Mouse (Mus musculus): Measurements from ENCODE around the gene Dnaic1. TPM values are rescaled to one million over a fixed set of nuclear protein-coding genes. Genes with fewer than 3 reads are reported as not detected.

Dnaic1 gene
- polyA plus RNA-seq, 1 experiment from 2014 or later = 1.5 TPM

DNA sequence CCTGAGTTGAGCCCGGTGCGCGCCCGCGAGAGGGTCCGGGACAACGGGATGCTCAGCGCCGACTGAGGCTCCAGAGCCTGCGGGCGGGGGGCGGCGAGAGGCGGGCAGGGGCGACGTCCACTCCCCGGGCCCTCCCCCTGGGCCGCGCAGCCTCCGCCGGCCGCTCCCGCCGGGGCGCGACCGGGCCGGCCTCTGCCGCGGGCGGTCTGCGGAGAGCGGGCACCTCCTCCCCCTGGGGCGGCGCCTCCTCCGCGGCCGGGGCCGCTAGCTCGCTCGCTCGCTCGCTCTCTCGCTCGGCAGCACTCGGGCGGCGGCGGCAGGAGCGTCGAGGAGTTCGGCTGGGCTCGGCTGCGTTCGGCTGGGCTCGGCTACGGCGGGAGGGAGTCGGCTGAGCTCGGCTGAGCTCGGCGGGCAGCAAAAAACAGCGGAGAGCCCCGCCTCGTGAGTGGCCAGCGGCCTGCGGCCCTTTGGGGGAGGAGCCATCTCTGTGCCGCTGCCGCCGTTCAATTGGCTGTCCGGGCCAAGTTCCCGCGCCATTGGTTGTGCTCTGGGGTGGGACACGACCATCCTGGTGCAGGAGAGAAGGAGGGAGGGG, 70.4 kb downstream of the Dnaic1 start, which contains the start of gene Enho:
Gene Enho, minus strand, starts transcription at position 412 of the 595 bp plus-strand sequence.
- under 1% methylated on average over 71 of the region's 74 CpGs for WGBS
- Histone ChIP-seq H3K36me3 (replicated peaks) (peaks cover 19% of the 10 kb centered on the region), H3K27me3 (ENCODE audit: poor library complexity, severe bottlenecking) (peaks cover 33% of the 10 kb centered on the region), H3K4me3 (peak within 1 kb of the TSS; percentile 81), H3K27ac (peak within 1 kb of the TSS; percentile 96), H3K9me3 (no peaks in the 10 kb centered on the region), H3K4me1 (peaks cover 53% of the 10 kb centered on the region)
- DNase-seq (ENCODE audit: extremely low spot score, low spot score) = peak; percentile 96

DNA sequence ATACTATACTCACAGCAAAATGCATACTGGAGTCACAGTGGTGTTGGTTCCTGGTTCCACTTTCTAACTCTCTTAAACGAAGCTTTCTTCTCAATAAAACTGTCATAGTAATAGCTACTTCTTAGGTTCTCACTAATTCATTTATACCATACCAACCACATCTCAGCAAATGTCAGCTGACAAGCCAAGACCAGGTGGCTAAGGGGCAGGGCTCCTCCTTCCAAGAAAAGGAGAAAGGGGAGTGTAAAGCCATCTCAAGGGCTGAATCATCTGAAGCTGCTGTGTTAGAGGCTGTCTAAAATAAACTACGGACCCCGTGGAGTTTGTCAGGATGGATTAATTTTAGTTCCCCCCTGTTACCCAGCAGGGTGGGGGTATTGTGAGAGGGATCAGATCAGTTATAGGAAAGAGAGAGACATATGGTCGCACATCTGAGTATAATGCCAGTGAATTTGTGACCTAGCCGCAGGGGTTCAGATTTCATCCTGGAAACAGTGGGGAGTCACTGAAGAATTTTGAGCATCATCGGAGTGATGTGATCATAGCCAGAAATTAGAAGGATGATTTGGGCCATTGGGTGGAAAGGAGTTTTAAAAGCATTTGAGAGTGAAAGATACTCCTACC, 71.7 kb downstream of the Dnaic1 start:
- H3K27ac ChIP-seq = no peak overlapping the region
- WGBS = 90% methylated on average over 6 of the region's 6 CpGs
- peaks cover 19% of the 10 kb centered on the region for H3K36me3 ChIP-seq (replicated peaks)
- no peak for DNase-seq (ENCODE audit: extremely low spot score, low spot score)
- peaks cover 40% of the 10 kb centered on the region for H3K4me1 ChIP-seq
- peaks cover 32% of the 10 kb centered on the region for H3K27me3 ChIP-seq (ENCODE audit: poor library complexity, severe bottlenecking)
- no peak overlapping the region for H3K4me3 ChIP-seq
- no peaks in the 10 kb centered on the region for H3K9me3 ChIP-seq

DNA sequence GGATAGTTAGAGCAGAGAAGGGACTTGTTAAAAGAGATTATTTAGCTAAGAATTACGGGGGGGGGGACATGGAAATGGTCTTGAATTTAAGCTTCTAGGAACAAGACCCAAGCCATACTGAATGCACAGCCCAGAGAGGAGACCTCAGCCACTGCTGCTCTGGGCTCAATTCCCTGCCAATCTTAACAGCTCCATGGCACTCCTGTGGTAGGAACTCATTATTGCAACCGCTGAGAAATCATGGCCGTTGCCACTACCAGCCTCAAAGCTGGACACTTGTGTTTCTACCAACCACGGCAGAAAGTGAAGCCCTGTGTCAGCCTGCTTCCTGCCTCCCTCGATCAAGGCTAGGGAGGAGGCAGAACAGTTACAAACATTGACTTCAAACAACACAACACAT, 75.9 kb downstream of the Dnaic1 start:
- 40% methylated on average over 5 of the region's 5 CpGs for WGBS
- no peak overlapping the region for H3K4me3 ChIP-seq
- peaks cover 25% of the 10 kb centered on the region for H3K4me1 ChIP-seq
- H3K9me3 ChIP-seq = no peaks in the 10 kb centered on the region
- no peak for DNase-seq (ENCODE audit: extremely low spot score, low spot score)
- H3K27ac ChIP-seq = no peak overlapping the region
- H3K27me3 ChIP-seq (ENCODE audit: poor library complexity, severe bottlenecking) = no peaks in the 10 kb centered on the region
- no peaks in the 10 kb centered on the region for H3K36me3 ChIP-seq (replicated peaks)

- peak overlapping the region; percentile 74 for H3K27ac ChIP-seq
- no peak for DNase-seq (ENCODE audit: extremely low spot score, low spot score)
- no peaks in the 10 kb centered on the region for H3K9me3 ChIP-seq
- H3K4me1 ChIP-seq = peaks cover 27% of the 10 kb centered on the region
- no peaks in the 10 kb centered on the region for H3K36me3 ChIP-seq (replicated peaks)
- no peak overlapping the region for H3K4me3 ChIP-seq
- H3K27me3 ChIP-seq (ENCODE audit: poor library complexity, severe bottlenecking) = no peaks in the 10 kb centered on the region; the same call in 1 of the 2 replicates
- WGBS = 17% methylated on average over 4 of the region's 4 CpGs
Measured at GRCm38 (mm10) chr4:41648157-41648556, 78.6 kb downstream of the Dnaic1 start.

DNA sequence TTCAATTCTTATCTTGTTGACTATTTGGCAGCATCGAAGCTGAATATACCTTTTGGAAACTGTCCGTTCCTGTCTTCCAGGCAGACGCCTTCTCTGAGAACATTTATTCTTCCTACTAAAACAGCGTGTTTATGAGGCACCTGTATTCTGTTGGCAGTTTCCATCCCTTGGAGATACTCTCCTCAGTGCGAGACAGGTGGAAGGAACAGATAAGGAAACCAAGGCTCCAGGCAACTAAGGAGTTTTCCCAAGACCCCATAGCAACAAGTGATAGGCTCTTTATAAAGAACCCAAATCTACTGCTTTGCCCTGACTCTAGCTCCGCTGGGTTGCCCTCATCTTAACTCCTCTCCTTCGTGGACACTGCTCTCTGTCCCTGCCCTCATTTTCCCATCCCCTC, 79.1 kb downstream of the Dnaic1 start:
- H3K36me3 ChIP-seq (replicated peaks) = no peaks in the 10 kb centered on the region
- peaks cover 31% of the 10 kb centered on the region for H3K4me1 ChIP-seq
- peak overlapping the region; percentile 74 for H3K27ac ChIP-seq
- no peak for DNase-seq (ENCODE audit: extremely low spot score, low spot score)
- WGBS = 70% methylated on average over 7 of the region's 7 CpGs
- no peaks in the 10 kb centered on the region for H3K9me3 ChIP-seq
- H3K4me3 ChIP-seq = no peak overlapping the region
- no peaks in the 10 kb centered on the region; the same call in 1 of the 2 replicates for H3K27me3 ChIP-seq (ENCODE audit: poor library complexity, severe bottlenecking)

DNA sequence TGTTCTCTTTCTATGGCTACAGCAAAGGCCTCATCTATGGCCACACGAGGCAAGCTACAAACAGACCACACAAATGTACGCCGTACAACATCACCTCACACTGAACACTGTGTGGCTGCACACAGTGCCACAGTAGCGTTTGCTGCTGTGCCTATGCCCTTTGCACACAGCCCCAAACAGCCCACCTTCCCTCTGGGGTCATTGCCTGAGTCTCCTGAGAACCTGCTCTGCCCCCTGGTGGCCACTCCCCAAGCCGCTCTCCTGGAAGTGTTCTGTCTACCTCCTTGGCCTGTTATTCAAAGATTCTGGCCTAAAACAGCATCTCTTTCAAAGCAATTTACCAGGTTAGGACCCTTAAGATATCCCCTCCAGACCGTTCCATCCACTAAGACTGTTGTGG, 83.7 kb downstream of the Dnaic1 start:
- Histone ChIP-seq H3K9me3 (no peaks in the 10 kb centered on the region), H3K4me1 (peaks cover 56% of the 10 kb centered on the region), H3K27ac (0 out of 2 replicates have a peak overlapping the region, but pooled peaks have one; percentile 9), H3K27me3 (ENCODE audit: poor library complexity, severe bottlenecking) (peaks cover 17% of the 10 kb centered on the region), H3K36me3 (replicated peaks) (peaks cover 25% of the 10 kb centered on the region), H3K4me3 (no peak overlapping the region)
- WGBS = 42% methylated on average over 6 of the region's 6 CpGs
- peak; percentile 82 for DNase-seq (ENCODE audit: extremely low spot score, low spot score)

- Histone ChIP-seq H3K4me3 (no peak overlapping the region), H3K4me1 (peaks cover 56% of the 10 kb centered on the region), H3K9me3 (no peaks in the 10 kb centered on the region), H3K27me3 (ENCODE audit: poor library complexity, severe bottlenecking) (peaks cover 21% of the 10 kb centered on the region), H3K36me3 (replicated peaks) (peaks cover 30% of the 10 kb centered on the region), H3K27ac (no peak overlapping the region)
- 69% methylated on average over 6 of the region's 6 CpGs for WGBS
- DNase-seq (ENCODE audit: extremely low spot score, low spot score) = no peak
Measured at GRCm38 (mm10) chr4:41653730-41654129, 84.2 kb downstream of the Dnaic1 start.

DNA sequence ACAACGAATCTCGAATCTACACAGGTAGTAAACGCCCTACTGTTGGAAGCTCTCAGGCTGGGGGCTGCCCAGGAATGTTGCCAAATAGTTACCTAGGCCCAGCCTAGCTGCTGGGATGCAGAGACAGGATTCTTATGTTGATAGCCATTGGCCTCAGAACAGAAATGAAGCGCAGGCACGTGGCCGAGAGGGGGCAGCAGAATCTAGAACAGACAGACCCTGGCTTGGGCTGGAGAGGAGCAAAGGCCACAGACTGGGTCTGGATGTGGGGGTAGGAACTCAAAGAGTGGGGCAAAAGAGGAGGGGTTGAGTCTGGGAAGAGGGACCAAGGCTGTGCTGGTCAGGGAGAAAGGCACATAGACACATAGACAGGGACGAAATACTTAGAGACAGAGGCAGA, 84.6 kb downstream of the Dnaic1 start:
- WGBS = 12% methylated on average over 7 of the region's 7 CpGs
- H3K4me3 ChIP-seq = no peak overlapping the region
- no peaks in the 10 kb centered on the region for H3K9me3 ChIP-seq
- peaks cover 35% of the 10 kb centered on the region for H3K36me3 ChIP-seq (replicated peaks)
- H3K4me1 ChIP-seq = peaks cover 57% of the 10 kb centered on the region
- DNase-seq (ENCODE audit: extremely low spot score, low spot score) = peak; percentile 71
- peak overlapping the region; percentile 58 for H3K27ac ChIP-seq
- H3K27me3 ChIP-seq (ENCODE audit: poor library complexity, severe bottlenecking) = peaks cover 25% of the 10 kb centered on the region

GRCm38 (mm10) chr4:41655525-41655924, 86.0 kb downstream of the Dnaic1 start:
- peaks cover 70% of the 10 kb centered on the region for H3K4me1 ChIP-seq
- H3K36me3 ChIP-seq (replicated peaks) = peaks cover 48% of the 10 kb centered on the region
- no peaks in the 10 kb centered on the region for H3K9me3 ChIP-seq
- WGBS = 76% methylated on average over 2 of the region's 2 CpGs
- H3K27me3 ChIP-seq (ENCODE audit: poor library complexity, severe bottlenecking) = peaks cover 38% of the 10 kb centered on the region
- H3K4me3 ChIP-seq = no peak overlapping the region
- 0 out of 2 replicates have a peak overlapping the region, but pooled peaks have one; percentile 58 for H3K27ac ChIP-seq
- no peak for DNase-seq (ENCODE audit: extremely low spot score, low spot score)

- DNase-seq (ENCODE audit: extremely low spot score, low spot score) = no peak
- 11% methylated on average over 25 of the region's 25 CpGs for WGBS
- Histone ChIP-seq H3K9me3 (no peaks in the 10 kb centered on the region), H3K27ac (peak overlapping the region; percentile 37), H3K36me3 (replicated peaks) (peaks cover 80% of the 10 kb centered on the region), H3K27me3 (ENCODE audit: poor library complexity, severe bottlenecking) (peaks cover 58% of the 10 kb centered on the region), H3K4me3 (peak overlapping the region; percentile 2; the same call in 1 of the 2 replicates), H3K4me1 (peaks cover 91% of the 10 kb centered on the region)
Measured at GRCm38 (mm10) chr4:41658566-41659384, 89.2 kb downstream of the Dnaic1 start.

DNA sequence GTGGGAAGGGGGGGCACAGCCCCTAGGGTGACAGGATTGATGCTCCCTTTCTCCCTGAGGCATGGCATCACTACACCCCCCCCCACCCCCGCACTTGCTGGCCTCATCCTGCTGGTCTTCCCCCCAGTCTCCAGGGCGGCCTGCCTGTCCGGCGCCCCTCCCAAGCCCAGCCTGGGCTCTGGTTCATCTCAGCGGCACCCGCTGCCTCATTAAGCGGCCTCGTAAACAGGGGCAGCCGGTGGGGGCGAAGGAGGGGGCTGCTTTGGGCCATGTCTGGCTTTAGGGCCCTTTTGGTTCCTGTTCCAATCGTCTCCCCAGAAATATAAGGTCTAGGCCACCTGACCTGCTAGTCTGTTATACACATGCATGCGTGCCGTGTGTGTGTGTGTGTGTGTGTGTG, 90.0 kb downstream of the Dnaic1 start:
- Histone ChIP-seq H3K4me3 (no peak overlapping the region), H3K36me3 (replicated peaks) (peaks cover 88% of the 10 kb centered on the region), H3K4me1 (peaks cover 91% of the 10 kb centered on the region), H3K27me3 (ENCODE audit: poor library complexity, severe bottlenecking) (peaks cover 63% of the 10 kb centered on the region), H3K9me3 (no peaks in the 10 kb centered on the region), H3K27ac (peak overlapping the region; percentile 44; the same call in 1 of the 2 replicates)
- DNase-seq (ENCODE audit: extremely low spot score, low spot score) = no peak
- 58% methylated on average over 13 of the region's 13 CpGs for WGBS

- Histone ChIP-seq H3K4me3 (peak overlapping the region; percentile 13; the same call in 1 of the 2 replicates), H3K9me3 (no peaks in the 10 kb centered on the region), H3K27ac (peak overlapping the region; percentile 67), H3K27me3 (ENCODE audit: poor library complexity, severe bottlenecking) (peaks cover 63% of the 10 kb centered on the region), H3K4me1 (peaks cover 91% of the 10 kb centered on the region), H3K36me3 (replicated peaks) (peaks cover 99% of the 10 kb centered on the region)
- WGBS = 28% methylated on average over 11 of the region's 11 CpGs
- DNase-seq (ENCODE audit: extremely low spot score, low spot score) = peak; percentile 64
Measured at GRCm38 (mm10) chr4:41660851-41661430, 91.4 kb downstream of the Dnaic1 start.
